Mouse (Mus musculus): ENCODE measurements around the gene Maats1. TPM values are rescaled to one million over a fixed set of nuclear protein-coding genes. Genes with fewer than 3 reads are reported as not detected.
"Not testable (repeated sequence)": the region's sequence is repeated elsewhere in the genome, so short reads cannot be mapped to it uniquely, and the experiment has no call there.

The Maats1 gene
- polyA plus RNA-seq, 1 experiment: not detected

DNA sequence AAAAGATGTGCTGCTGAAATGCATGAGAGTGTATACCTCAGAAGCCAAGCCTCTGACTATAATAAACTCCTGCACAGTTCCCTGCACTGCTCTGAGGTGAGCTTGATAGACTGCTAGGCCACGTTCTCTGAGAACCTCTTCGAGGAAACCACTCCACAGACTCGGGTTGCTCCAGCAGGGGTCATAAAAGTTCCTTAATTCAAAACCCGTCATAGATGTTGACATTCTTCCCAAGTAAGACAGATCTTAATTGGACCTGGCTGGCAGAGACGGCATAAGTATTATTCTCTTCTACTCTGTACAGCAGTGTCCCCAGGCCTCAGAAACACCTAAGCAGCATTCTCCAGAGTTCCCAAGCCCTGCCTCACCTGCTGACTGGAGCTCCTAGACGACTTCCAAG is 9.0 kb upstream of the Maats1 start:
- Histone ChIP-seq H3K4me1 (peaks cover 79% of the 10 kb centered on the region), H3K27me3 (replicated peaks) (no peaks in the 10 kb centered on the region), H3K9me3 (no peaks in the 10 kb centered on the region), H3K4me3 (replicated peaks) (no peak overlapping the region), H3K36me3 (replicated peaks; ENCODE audit: low read length) (peaks cover 67% of the 10 kb centered on the region)
- TF ChIP-seq GATA1 (IDR thresholded peaks at IDR 0.05; ENCODE audit: borderline replicate concordance, low read length): no peak
- TF ChIP-seq FLI1 (IDR thresholded peaks at IDR 0.05; ENCODE audit: low read length): no peak

DNA sequence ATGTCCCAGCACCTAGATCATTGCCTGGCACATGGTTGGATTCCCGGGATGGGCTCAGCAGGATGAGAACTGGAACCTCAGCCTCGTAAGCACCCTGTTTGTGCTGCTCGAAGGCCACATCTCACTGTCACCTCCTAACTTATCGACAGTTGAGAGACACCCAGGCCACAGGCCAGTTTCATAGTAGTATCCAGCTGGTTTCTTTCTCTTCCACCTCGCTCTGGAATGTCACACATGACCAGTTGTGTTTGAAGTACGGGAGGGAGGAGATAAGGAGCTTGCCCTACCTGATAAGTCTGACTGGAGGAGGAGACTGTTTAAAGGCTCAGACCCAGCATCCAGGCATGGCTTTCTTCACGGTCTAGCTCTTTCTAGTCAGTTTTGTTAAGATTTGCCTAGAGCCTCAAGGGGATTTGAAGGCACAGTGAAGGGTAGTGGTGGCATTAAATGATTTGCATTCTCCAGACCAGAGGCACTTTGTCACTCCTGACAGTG is 8.5 kb upstream of the Maats1 start:
- no peak for TF ChIP-seq FLI1 (IDR thresholded peaks at IDR 0.05; ENCODE audit: low read length)
- Histone ChIP-seq H3K36me3 (replicated peaks; ENCODE audit: low read length) (peaks cover 62% of the 10 kb centered on the region), H3K4me3 (replicated peaks) (no peak overlapping the region), H3K4me1 (peaks cover 79% of the 10 kb centered on the region), H3K27me3 (replicated peaks) (no peaks in the 10 kb centered on the region), H3K9me3 (no peaks in the 10 kb centered on the region)

DNA sequence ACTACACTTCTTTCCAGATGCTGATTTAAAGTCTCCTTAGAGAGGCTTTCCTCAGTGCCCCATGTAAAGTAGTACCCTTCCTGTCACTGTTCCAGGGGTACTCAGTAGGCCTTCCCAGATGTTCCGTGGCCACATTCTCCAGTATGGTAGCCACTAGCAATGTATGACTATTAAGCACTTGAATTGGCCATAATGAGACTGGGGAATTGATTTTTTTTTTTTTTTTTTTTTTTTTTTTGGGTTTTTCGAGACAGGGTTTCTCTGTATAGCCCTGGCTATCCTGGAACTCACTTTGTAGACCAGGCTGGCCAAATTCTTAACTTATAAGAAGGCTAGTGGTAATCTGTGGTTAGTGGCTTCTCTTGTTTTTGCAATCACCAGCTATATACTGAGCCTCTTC is 7.9 kb upstream of the Maats1 start:
- TF ChIP-seq FLI1 (IDR thresholded peaks at IDR 0.05; ENCODE audit: low read length) (no peak), GATA1 (IDR thresholded peaks at IDR 0.05; ENCODE audit: borderline replicate concordance, low read length) (no peak)

DNA sequence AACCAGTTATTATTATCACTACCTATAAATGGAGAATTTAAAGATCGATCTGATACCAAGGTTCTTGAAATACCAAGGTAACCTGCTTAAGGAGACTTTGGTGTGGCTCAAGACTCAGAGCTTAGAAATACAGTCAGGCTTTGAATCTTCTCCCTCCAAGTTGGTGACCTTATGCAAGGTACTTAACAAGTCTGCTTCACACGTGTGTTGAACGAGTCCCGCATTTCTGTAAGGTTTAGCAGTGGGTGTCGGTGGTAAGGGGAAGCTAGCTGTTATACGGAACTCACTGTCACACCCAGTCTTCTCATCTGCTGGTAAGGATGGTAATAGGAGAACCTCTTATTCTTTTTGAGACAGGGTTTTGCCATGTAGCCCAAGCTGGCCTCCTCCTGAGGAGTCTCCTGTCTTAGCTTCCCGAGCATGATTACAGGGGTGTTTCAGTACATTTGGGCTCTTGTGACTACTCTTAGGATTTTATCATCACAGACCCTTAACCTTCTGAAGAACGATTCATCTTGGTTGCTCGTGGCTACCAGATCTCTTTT is 6.3 kb upstream of the Maats1 start:
- no peaks in the 10 kb centered on the region for H3K27me3 ChIP-seq (replicated peaks)
- TF ChIP-seq FLI1 (IDR thresholded peaks at IDR 0.05; ENCODE audit: low read length) (no peak), GATA1 (IDR thresholded peaks at IDR 0.05; ENCODE audit: borderline replicate concordance, low read length) (no peak)
- peak overlapping the region; percentile 95 for H3K4me3 ChIP-seq (replicated peaks)
- H3K4me1 ChIP-seq: peaks cover 66% of the 10 kb centered on the region
- no peaks in the 10 kb centered on the region for H3K9me3 ChIP-seq
- H3K36me3 ChIP-seq (replicated peaks; ENCODE audit: low read length): peaks cover 49% of the 10 kb centered on the region

More for the DNA sequence above, 7.9 kb upstream of the Maats1 start:
- H3K36me3 ChIP-seq (replicated peaks; ENCODE audit: low read length): peaks cover 58% of the 10 kb centered on the region
- no peaks in the 10 kb centered on the region for H3K27me3 ChIP-seq (replicated peaks)
- no peaks in the 10 kb centered on the region for H3K9me3 ChIP-seq
- no peak overlapping the region for H3K4me3 ChIP-seq (replicated peaks)
- H3K4me1 ChIP-seq: peaks cover 79% of the 10 kb centered on the region

DNA sequence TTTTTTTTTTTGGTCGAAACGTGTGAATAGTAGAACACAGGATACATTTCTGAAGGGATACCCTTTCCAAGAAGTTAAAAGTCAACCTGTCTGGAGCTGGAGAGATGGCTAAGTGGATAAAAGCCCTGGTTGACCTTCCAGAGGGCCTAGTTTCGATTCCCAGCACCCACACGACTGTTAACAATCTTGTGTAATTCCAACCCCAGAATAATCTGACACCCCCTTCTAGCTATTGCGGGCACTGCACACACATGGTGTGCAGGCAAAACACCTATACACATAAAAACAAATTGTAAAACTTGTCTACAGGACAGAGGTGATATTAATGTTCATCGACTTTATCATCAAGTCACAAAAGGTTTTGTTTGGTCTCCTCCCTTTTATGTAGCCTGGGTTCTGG is 5.6 kb upstream of the Maats1 start:
- no peaks in the 10 kb centered on the region for H3K27me3 ChIP-seq (replicated peaks)
- H3K36me3 ChIP-seq (replicated peaks; ENCODE audit: low read length): peaks cover 45% of the 10 kb centered on the region
- no peak for TF ChIP-seq FLI1 (IDR thresholded peaks at IDR 0.05; ENCODE audit: low read length)
- no peak for TF ChIP-seq GATA1 (IDR thresholded peaks at IDR 0.05; ENCODE audit: borderline replicate concordance, low read length)
- H3K4me1 ChIP-seq: peaks cover 66% of the 10 kb centered on the region
- peak overlapping the region; percentile 95 for H3K4me3 ChIP-seq (replicated peaks)
- no peaks in the 10 kb centered on the region for H3K9me3 ChIP-seq

DNA sequence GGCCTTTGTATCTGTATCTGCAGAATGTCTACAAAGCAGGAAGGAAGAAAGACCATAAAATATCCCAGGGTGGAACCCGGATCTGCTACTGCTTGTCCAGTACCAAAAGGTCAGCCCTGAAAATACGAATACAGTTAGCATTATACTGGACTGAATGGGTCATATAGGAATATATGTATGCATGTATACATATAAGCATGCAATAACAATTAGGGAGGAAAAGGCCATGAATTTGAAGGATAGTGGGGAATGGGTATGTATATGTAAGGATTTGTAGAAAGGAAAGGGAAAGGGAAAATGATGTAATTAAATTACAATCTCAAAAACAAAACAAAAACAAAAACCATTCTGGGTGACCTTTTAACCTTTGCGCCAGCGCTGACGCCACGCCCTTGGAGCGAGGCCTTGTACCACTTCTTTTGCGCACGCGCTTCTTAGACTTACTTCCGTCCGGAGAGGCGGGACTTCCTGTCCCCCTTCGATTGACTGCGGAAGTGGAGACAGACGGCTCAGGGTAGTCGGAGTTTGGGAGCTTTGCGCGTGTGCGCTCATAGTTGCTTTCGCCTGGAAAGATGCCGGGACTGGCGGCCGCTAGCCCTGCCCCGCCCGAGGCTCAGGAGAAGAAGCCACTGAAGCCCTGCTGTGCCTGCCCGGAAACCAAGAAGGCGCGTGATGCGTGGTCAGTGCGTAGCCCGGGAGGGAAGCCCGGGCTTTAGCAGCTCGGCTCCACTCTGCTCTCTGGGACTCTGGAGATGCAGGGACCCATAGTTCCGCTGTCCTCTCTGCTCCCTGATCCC is 4.8 kb upstream of the Maats1 start, which contains the start of the genes Cox17 and Gm21987:
TSS of gene Cox17 (plus strand) at position 463 of the 797 bp plus-strand sequence.
TSS of gene Gm21987 (plus strand) at position 512 of the 797 bp plus-strand sequence.
- Histone ChIP-seq H3K4me1 (peaks cover 64% of the 10 kb centered on the region), H3K36me3 (replicated peaks; ENCODE audit: low read length) (peaks cover 37% of the 10 kb centered on the region), H3K27me3 (replicated peaks) (no peaks in the 10 kb centered on the region), H3K9me3 (no peaks in the 10 kb centered on the region), H3K4me3 (replicated peaks) (peak within 1 kb of the TSS; percentile 95)
- TF ChIP-seq GATA1 (IDR thresholded peaks at IDR 0.05; ENCODE audit: borderline replicate concordance, low read length) (no peak), FLI1 (IDR thresholded peaks at IDR 0.05; ENCODE audit: low read length) (0 out of 2 replicates have a peak, but pooled peaks have one; percentile 35)

DNA sequence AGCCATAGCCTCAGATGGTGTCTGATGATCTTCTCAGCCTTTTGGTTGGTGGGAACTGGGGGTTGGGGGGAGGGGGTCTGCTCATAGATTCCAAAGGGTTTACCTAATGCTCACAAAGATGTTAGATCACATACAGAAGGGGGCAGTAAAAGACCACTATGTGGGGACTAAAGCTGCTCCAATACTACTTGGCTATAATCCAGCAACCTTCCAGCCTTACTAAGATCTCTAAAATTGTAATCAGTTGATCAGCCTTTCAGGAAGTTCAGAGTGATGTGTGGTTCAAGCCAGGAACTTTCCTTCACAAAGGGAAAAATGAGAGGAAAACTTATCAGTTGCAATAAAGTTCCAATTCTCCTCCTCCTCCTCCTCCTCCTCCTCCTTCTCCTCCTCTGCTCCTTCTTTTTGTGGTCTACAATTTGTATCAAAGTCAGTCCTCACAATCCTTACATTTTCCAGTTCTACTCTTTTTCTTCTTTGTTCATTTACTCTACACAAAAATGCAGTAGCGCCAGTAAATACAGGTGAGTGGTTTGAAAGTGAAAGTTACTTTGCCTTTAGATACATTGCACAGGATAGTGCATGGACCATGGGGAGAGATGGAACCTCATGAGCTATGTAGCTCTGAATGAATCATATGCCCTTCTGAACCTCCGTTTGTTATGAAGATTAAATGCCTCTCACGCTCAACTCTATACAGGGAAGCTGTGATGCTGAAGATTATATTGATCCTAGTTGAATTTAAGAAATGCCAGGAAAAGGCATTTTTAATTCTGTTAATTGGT is 3.2 kb upstream of the Maats1 start:
- Histone ChIP-seq H3K4me3 (replicated peaks) (peak overlapping the region; percentile 75), H3K36me3 (replicated peaks; ENCODE audit: low read length) (peaks cover 21% of the 10 kb centered on the region), H3K4me1 (peaks cover 55% of the 10 kb centered on the region), H3K27me3 (replicated peaks) (peaks cover 4% of the 10 kb centered on the region), H3K9me3 (peaks cover 4% of the 10 kb centered on the region)
- TF ChIP-seq GATA1 (IDR thresholded peaks at IDR 0.05; ENCODE audit: borderline replicate concordance, low read length) (no peak), FLI1 (IDR thresholded peaks at IDR 0.05; ENCODE audit: low read length) (no peak)

DNA sequence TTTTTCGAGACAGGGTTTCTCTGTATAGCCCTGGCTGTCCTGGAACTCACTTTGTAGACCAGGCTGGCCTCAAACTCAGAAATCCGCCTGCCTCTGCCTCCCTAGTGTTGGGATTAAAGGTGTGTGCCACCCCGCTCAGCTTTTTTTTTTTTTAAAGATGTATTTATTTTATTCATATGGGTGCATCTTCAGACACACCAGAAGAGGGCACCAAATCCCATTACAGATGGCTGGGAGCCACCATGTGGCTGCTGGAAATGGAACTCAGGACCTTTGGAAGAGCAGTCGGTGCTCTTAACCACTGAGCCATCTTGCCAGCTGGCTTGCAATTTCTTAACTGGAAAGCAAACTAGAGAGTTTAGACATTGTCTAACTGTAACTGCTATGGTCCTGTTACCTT is 3.9 kb downstream of the Maats1 start:
- H3K4me3 ChIP-seq (replicated peaks); H3K9me3 ChIP-seq; H3K36me3 ChIP-seq (replicated peaks; ENCODE audit: low read length); H3K4me1 ChIP-seq; H3K27me3 ChIP-seq (replicated peaks): not testable (repeated sequence)

DNA sequence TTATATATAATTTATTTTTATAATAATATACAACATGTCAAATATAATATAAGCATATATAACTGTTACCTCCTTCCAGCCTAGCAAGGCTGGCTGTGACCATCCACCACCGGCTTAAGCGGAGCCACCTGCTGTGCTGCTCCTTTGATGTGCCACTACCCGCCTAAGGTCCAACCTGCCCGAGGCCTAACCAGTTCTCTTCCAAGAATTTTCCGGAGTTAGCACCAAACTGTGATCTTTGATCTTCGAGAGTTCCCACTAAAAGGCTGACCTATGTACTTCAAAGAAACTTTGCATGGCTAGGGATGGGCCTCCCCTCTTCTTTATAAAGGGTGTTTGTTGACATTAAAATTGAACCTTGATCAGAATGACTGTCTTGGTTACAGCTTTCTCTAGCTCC is 7.5 kb downstream of the Maats1 start:
- H3K36me3 ChIP-seq (replicated peaks; ENCODE audit: low read length): no peaks in the 10 kb centered on the region
- TF ChIP-seq GATA1 (IDR thresholded peaks at IDR 0.05; ENCODE audit: borderline replicate concordance, low read length): no peak
- no peak for TF ChIP-seq FLI1 (IDR thresholded peaks at IDR 0.05; ENCODE audit: low read length)

DNA sequence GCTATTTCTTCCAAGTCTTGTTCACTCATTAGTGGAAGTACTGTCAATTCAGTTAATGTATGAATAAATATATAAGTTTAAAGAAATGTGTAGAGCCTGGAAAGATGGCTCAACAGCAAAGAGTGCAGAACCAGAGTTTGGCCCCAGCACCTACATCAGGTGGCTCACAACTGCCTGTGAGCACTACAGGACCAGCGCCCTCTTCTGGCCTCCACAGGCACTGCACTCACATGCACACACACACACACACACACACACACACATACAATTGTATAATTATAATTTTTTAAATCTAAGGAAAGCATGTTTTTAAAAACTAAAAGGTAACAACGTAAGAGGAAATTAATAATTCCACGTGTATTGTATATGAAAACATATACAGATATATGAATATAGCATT is 12.6 kb downstream of the Maats1 start:
- Histone ChIP-seq H3K9me3 (peaks cover 10% of the 10 kb centered on the region), H3K27me3 (replicated peaks) (peaks cover 3% of the 10 kb centered on the region), H3K4me3 (replicated peaks) (no peak overlapping the region), H3K4me1 (no peaks in the 10 kb centered on the region), H3K36me3 (replicated peaks; ENCODE audit: low read length) (no peaks in the 10 kb centered on the region)
- TF ChIP-seq FLI1 (IDR thresholded peaks at IDR 0.05; ENCODE audit: low read length): no peak
- no peak for TF ChIP-seq GATA1 (IDR thresholded peaks at IDR 0.05; ENCODE audit: borderline replicate concordance, low read length)

More for the DNA sequence above, 7.5 kb downstream of the Maats1 start:
- Histone ChIP-seq H3K4me1 (no peaks in the 10 kb centered on the region), H3K4me3 (replicated peaks) (no peak overlapping the region), H3K9me3 (peaks cover 8% of the 10 kb centered on the region), H3K27me3 (replicated peaks) (peaks cover 2% of the 10 kb centered on the region)
